Mouse (Mus musculus) forebrain, embryonic 13.5 days (tissue): ENCODE measurements around the gene Rab11fip3. TPM values are rescaled to one million over a fixed set of nuclear protein-coding genes. Genes with fewer than 3 reads are reported as not detected.

Source experiments
- ATAC-seq: fragments of 200-750 bp; cut with Nextera tagmentation; 2 replicates; pipeline ENCODE4 v1.8.0; 2017
- H3K27ac ChIP-seq: fragments of 300-500 bp; sonication (generic); 2 replicates; pipeline ENCODE4 v1.5.1; 2015; ENCODE audit warnings: inconsistent platforms, mild to moderate bottlenecking, moderate library complexity
- H3K27me3 ChIP-seq: fragments of 300-500 bp; sonication (generic); 2 replicates; pipeline ENCODE4 v1.6.1; 2015; ENCODE audit warnings: mild to moderate bottlenecking, inconsistent platforms
- H3K36me3 ChIP-seq: fragments of 300-500 bp; sonication (generic); 2 replicates; pipeline ENCODE4 v1.6.1; 2015; ENCODE audit warnings: mild to moderate bottlenecking, inconsistent platforms; ENCODE audit not compliant: poor library complexity, severe bottlenecking
- H3K4me1 ChIP-seq: fragments of 300-500 bp; sonication (generic); 2 replicates; pipeline ENCODE4 v1.6.1; 2015; ENCODE audit warnings: inconsistent platforms
- H3K4me2 ChIP-seq: fragments of 300-500 bp; sonication (generic); 2 replicates; pipeline ENCODE4 v1.6.1; 2015; ENCODE audit warnings: inconsistent platforms, mild to moderate bottlenecking, moderate library complexity
- H3K4me3 ChIP-seq: fragments of 300-500 bp; sonication (generic); 2 replicates; pipeline ENCODE4 v1.5.1; 2015; ENCODE audit warnings: mild to moderate bottlenecking, inconsistent platforms
- H3K9ac ChIP-seq: fragments of 300-500 bp; sonication (generic); 2 replicates; pipeline ENCODE4 v1.6.1; 2015; ENCODE audit warnings: mild to moderate bottlenecking, inconsistent platforms
- H3K9me3 ChIP-seq: fragments of 300-500 bp; sonication (generic); replicated peaks from 2 replicates; pipeline ENCODE4 v1.6.1; 2016; ENCODE audit warnings: inconsistent platforms
- WGBS: fragments of 180-500 bp; shearing (Covaris S2); methylation state at CpG from one replicate; pipeline ENCODE4 v1.1.7; 2015; 5-methylcytosine and 5-hydroxymethylcytosine counted together
- polyA plus RNA-seq: library from polyadenylated mRNA; unstranded; fragments of >200 nt; fragmentation: Nextera tagmentation; extraction: Ambion mirVana; gene quantifications from 2 replicates; pipeline ENCODE4 v1.2.1, GENCODE M21; 2015

The Rab11fip3 gene
- polyA plus RNA-seq, 1 experiment from 2014 or later = 24.4 TPM

- H3K4me3 ChIP-seq = no peak overlapping the region
- no peaks in the 10 kb centered on the region for H3K27me3 ChIP-seq
- no peak overlapping the region for H3K27ac ChIP-seq
- no peak overlapping the region for H3K4me2 ChIP-seq
- H3K36me3 ChIP-seq = peaks cover 59% of the 10 kb centered on the region
- ATAC-seq = no peak
- WGBS = 95% methylated on average over 9 of the region's 9 CpGs
- no peaks in the 10 kb centered on the region for H3K4me1 ChIP-seq
- no peak overlapping the region for H3K9ac ChIP-seq
- no peaks in the 10 kb centered on the region for H3K9me3 ChIP-seq
Measured at GRCm38 (mm10) chr17:26021728-26022341, 47.5 kb downstream of the Rab11fip3 start.

GRCm38 (mm10) chr17:26020848-26021347 is 48.5 kb downstream of the Rab11fip3 start:
- Histone ChIP-seq H3K36me3 (peaks cover 59% of the 10 kb centered on the region), H3K27me3 (no peaks in the 10 kb centered on the region), H3K9ac (no peak overlapping the region), H3K9me3 (no peaks in the 10 kb centered on the region), H3K4me1 (no peaks in the 10 kb centered on the region), H3K4me2 (no peak overlapping the region), H3K4me3 (no peak overlapping the region), H3K27ac (no peak overlapping the region)
- no peak for ATAC-seq
- 93% methylated on average over 7 of the region's 7 CpGs for WGBS

- no peaks in the 10 kb centered on the region for H3K9me3 ChIP-seq
- 88% methylated on average over 3 of the region's 3 CpGs for WGBS
- H3K4me2 ChIP-seq = no peak overlapping the region
- H3K27ac ChIP-seq = no peak overlapping the region
- H3K4me1 ChIP-seq = no peaks in the 10 kb centered on the region
- H3K36me3 ChIP-seq = peaks cover 64% of the 10 kb centered on the region
- no peak overlapping the region for H3K9ac ChIP-seq
- ATAC-seq = no peak
- H3K27me3 ChIP-seq = no peaks in the 10 kb centered on the region
- no peak overlapping the region for H3K4me3 ChIP-seq
Measured at GRCm38 (mm10) chr17:26018388-26018787, 51.0 kb downstream of the Rab11fip3 start.

- 86% methylated on average over 5 of the region's 5 CpGs for whole genome bisulfite sequencing
- Histone ChIP-seq H3K27me3 (no peaks in the 10 kb centered on the region), H3K27ac (no peak overlapping the region), H3K4me1 (no peaks in the 10 kb centered on the region), H3K4me3 (no peak overlapping the region), H3K4me2 (no peak overlapping the region), H3K9ac (no peak overlapping the region), H3K36me3 (peaks cover 63% of the 10 kb centered on the region), H3K9me3 (no peaks in the 10 kb centered on the region)
- ATAC-seq = no peak
Measured at GRCm38 (mm10) chr17:26017949-26018348, 51.4 kb downstream of the Rab11fip3 start.

GRCm38 (mm10) chr17:26017021-26017420 is 52.3 kb downstream of the Rab11fip3 start:
- Histone ChIP-seq H3K27ac (no peak overlapping the region), H3K9me3 (no peaks in the 10 kb centered on the region), H3K9ac (no peak overlapping the region), H3K4me2 (no peak overlapping the region), H3K36me3 (peaks cover 63% of the 10 kb centered on the region), H3K4me1 (no peaks in the 10 kb centered on the region), H3K27me3 (no peaks in the 10 kb centered on the region), H3K4me3 (no peak overlapping the region)
- no peak for ATAC-seq
- 85% methylated on average over 3 of the region's 3 CpGs for WGBS

GRCm38 (mm10) chr17:26013711-26014110 is 55.6 kb downstream of the Rab11fip3 start:
- peaks cover 71% of the 10 kb centered on the region for H3K36me3 ChIP-seq
- H3K4me1 ChIP-seq = no peaks in the 10 kb centered on the region
- no peak for ATAC-seq
- 83% methylated on average over 10 of the region's 10 CpGs for WGBS
- no peaks in the 10 kb centered on the region for H3K27me3 ChIP-seq
- H3K9me3 ChIP-seq = no peaks in the 10 kb centered on the region
- H3K4me3 ChIP-seq = no peak overlapping the region
- no peak overlapping the region for H3K9ac ChIP-seq
- no peak overlapping the region for H3K4me2 ChIP-seq
- H3K27ac ChIP-seq = no peak overlapping the region

GRCm38 (mm10) chr17:26011841-26012460 is 57.4 kb downstream of the Rab11fip3 start:
- Histone ChIP-seq H3K9ac (no peak overlapping the region; the same call in 1 of the 2 replicates), H3K9me3 (no peaks in the 10 kb centered on the region), H3K36me3 (peaks cover 77% of the 10 kb centered on the region), H3K4me1 (no peaks in the 10 kb centered on the region), H3K27me3 (no peaks in the 10 kb centered on the region), H3K4me3 (no peak overlapping the region), H3K4me2 (peak overlapping the region; percentile 26), H3K27ac (no peak overlapping the region)
- 11% methylated on average over 15 of the region's 15 CpGs for WGBS
- 0 out of 2 replicates have a peak, but pooled peaks have one; percentile 53 for ATAC-seq

- Histone ChIP-seq H3K9ac (no peak overlapping the region), H3K27ac (peak overlapping the region; percentile 16; the same call in 1 of the 2 replicates), H3K4me2 (no peak overlapping the region), H3K9me3 (no peaks in the 10 kb centered on the region), H3K4me3 (no peak overlapping the region), H3K36me3 (peaks cover 83% of the 10 kb centered on the region), H3K27me3 (no peaks in the 10 kb centered on the region), H3K4me1 (no peaks in the 10 kb centered on the region)
- peak; percentile 87 for ATAC-seq
- 27% methylated on average over 4 of the region's 4 CpGs for WGBS
Measured at GRCm38 (mm10) chr17:26009540-26009939, 59.8 kb downstream of the Rab11fip3 start.

GRCm38 (mm10) chr17:26008787-26009186 is 60.6 kb downstream of the Rab11fip3 start:
- WGBS = 94% methylated on average over 7 of the region's 7 CpGs
- no peaks in the 10 kb centered on the region for H3K27me3 ChIP-seq
- no peak overlapping the region for H3K4me3 ChIP-seq
- H3K4me2 ChIP-seq = no peak overlapping the region
- H3K36me3 ChIP-seq = peaks cover 83% of the 10 kb centered on the region
- peak overlapping the region; percentile 16; the same call in 1 of the 2 replicates for H3K27ac ChIP-seq
- no peaks in the 10 kb centered on the region for H3K4me1 ChIP-seq
- H3K9ac ChIP-seq = no peak overlapping the region
- no peaks in the 10 kb centered on the region for H3K9me3 ChIP-seq
- no peak for ATAC-seq

- Histone ChIP-seq H3K36me3 (peaks cover 83% of the 10 kb centered on the region), H3K27me3 (no peaks in the 10 kb centered on the region), H3K27ac (no peak overlapping the region), H3K9ac (no peak overlapping the region), H3K4me2 (no peak overlapping the region), H3K4me1 (no peaks in the 10 kb centered on the region), H3K4me3 (no peak overlapping the region), H3K9me3 (no peaks in the 10 kb centered on the region)
- ATAC-seq = no peak
Measured at GRCm38 (mm10) chr17:26008331-26008730, 61.0 kb downstream of the Rab11fip3 start.

- peaks cover 84% of the 10 kb centered on the region for H3K36me3 ChIP-seq
Measured at GRCm38 (mm10) chr17:26007646-26008045, 61.7 kb downstream of the Rab11fip3 start.

GRCm38 (mm10) chr17:26005731-26006450 is 63.5 kb downstream of the Rab11fip3 start:
- WGBS = 90% methylated on average over 10 of the region's 10 CpGs
- no peak for ATAC-seq
- Histone ChIP-seq H3K9me3 (no peaks in the 10 kb centered on the region), H3K4me3 (no peak overlapping the region), H3K27ac (no peak overlapping the region), H3K9ac (no peak overlapping the region), H3K4me2 (no peak overlapping the region), H3K36me3 (peaks cover 88% of the 10 kb centered on the region), H3K4me1 (no peaks in the 10 kb centered on the region), H3K27me3 (no peaks in the 10 kb centered on the region)

More at GRCm38 (mm10) chr17:26007646-26008045, 61.7 kb downstream of the Rab11fip3 start:
- Histone ChIP-seq H3K9ac (no peak overlapping the region), H3K4me3 (no peak overlapping the region), H3K27ac (no peak overlapping the region), H3K27me3 (no peaks in the 10 kb centered on the region), H3K4me1 (no peaks in the 10 kb centered on the region), H3K9me3 (no peaks in the 10 kb centered on the region), H3K4me2 (no peak overlapping the region)
- 82% methylated on average over 2 of the region's 2 CpGs for WGBS
- no peak for ATAC-seq
